Mouse (Mus musculus) heart, adult 8-10 months (tissue): Measurements from ENCODE around the gene Gm5426. TPM values are rescaled to one million over a fixed set of nuclear protein-coding genes. Genes with fewer than 3 reads are reported as not detected.

Experiments used
- microRNA-seq: library from miRNA; unstranded; fragments of <30 nt; microRNA quantifications from one replicate; pipeline ENCODE4 v1.2.0, GENCODE M21; 2022
- total RNA-seq, 4 experiments: library from RNA; stranded (reverse); gene quantifications; 2 replicates each; pipeline ENCODE4 v1.2.4; 2022

Gm5426 gene
- total RNA-seq, 4 experiments from 2014 or later: not detected

Small RNA genes lying within 50 kb of the gene (microRNA-seq; reads per million reads assigned to microRNA genes)
- gene Gm22913: not detected

Other genes with a start within 250 kb of the Gm5426 start
- 10 to 100 TPM; 30.4 to 36.9 (median 30.9) TPM for gene Eea1, start 196.0 kb upstream of the Gm5426 start, total RNA-seq